Mouse (Mus musculus) right cerebral cortex, postnatal 25 days (tissue): Measurements from ENCODE around the gene Tsga10.
"Not testable (repeated sequence)": the region's sequence is repeated elsewhere in the genome, so short reads cannot be mapped to it uniquely, and the experiment has no call there.

Source experiments
- DNase-seq: peaks from one replicate; pipeline ENCODE4 v3.0.0; 2022

Gene Tsga10

DNA sequence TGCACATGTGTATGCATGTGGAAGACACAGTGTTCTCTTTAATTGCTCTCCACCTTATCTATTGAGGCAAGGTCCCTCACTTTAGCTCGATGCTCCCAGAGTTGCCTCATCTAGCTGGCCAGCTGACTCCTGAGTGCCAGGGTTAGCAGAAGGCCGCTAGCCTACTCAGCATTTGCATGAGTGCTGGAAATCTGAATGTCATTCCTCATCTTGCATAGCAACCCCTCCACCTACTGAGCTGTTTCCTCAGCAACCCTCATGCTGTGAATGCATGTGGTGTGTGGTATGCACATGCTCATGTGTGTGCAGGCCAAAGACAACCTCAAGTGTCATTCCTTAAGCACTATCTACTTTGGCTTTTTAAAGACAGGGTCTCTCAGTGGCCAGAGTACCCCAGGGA lies 15.5 kb downstream of the Tsga10 start:
- DNase-seq = no peak

DNA sequence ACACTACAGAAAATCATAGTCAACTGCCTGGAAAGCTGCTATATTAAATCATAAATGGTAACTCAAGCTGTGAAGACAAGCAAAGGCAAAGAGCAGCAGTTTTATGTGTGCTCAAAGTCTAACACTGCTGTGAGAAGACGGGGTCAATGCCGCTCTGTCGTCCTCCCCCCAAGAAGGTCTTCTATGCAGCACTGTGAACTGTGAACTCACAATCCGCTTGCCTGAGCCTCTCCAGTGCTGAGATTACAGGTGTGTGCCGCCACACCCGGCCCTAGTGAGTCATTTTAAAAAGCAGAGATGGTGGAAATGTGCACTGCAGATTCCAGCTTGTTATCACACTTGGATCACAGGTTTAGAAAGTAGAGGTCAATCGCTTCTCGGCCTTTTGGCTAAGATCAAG lies 19.4 kb downstream of the Tsga10 start:
- no peak for DNase-seq

DNA sequence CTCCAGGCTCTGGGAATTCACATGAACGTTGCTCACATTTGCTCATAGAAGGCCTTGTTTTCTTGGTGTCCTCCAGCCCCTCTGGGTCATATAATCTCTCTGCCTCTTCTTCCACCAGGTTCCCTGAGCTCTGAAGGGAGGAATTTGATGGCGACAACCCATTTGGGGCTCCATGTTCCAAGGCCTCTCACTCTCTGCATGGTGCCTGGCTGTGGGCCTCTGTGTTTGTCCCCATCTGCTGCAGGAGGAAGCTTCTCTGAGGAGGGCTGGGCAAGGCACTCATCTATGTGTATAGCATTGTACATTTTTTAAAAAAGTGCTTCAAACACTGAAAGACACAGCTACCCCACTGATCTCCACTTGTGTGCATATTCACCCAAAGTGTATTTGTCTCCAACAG lies 34.5 kb downstream of the Tsga10 start:
- DNase-seq = no peak

DNA sequence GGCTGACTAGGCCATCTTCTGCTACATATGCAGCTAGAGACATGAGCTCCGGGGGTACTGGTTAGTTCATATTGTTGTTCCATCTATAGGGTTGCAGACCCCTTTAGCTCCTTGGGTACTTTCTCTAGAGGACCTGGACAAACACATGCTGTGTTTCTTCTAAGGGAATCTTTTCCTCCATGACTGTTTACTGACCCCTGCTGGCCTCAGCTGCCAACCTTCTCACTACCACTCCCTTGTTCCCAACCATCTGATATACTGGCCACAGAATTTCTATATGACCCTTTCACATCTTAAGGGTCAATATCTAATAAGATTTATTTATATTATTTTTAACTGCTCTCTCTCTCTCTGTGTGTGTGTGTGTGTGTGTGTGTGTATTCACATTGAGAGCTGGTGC lies 63.9 kb downstream of the Tsga10 start:
- not testable (repeated sequence) for DNase-seq

DNA sequence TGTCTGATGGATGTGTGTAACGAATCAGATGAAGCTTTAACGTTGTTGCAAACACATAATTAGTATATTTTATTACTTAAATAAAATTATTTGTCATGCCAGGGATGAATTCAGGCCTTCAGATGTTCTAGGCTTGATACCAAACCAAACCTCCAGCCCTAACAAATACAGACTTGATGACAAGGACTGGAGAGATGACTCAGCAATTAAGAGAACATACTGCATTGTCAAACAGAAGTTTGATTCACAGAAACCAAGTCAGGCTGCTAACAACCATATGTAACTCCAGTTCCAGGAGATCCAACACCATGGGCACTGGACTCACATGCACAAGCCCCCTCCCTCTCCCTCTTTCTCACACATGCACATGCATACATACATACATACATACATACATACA lies 65.9 kb downstream of the Tsga10 start:
- DNase-seq = no peak

DNA sequence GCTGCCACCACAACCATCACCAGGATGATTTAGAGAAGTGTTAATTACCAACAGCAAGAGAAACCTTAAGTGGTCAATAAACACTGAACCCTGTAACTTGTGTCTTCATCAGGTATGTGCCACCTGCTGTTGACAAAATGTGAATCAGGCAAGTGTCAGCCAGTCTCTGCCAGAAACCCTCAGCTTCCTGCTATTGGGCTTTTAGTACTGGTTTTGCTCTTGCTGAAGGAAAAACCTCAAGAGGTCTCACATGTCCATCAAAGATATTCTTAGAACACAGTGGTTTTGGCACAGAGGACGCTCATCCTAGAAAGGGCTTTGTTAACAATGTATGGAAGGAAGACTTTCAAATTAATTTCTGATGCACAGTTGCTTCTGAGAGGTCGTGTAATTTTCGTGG lies 66.7 kb downstream of the Tsga10 start:
- DNase-seq = no peak

DNA sequence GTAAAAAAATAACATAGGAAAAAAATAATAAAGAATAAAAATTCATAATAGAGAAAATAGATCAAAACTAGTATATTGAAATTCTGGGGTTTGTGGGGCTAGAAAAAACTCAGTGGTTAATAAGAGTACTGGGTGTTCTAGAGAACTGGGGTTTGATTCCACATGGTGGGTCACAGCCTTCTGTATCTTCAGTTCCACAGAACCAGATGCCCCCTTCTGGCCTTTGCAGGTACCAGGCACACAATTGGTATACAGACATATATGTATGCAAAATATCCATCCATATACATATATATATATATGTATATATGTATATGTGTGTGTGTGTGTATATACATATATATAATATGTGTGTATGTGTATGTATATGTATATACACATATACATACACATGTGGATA lies 106.8 kb downstream of the Tsga10 start:
- no peak for DNase-seq

DNA sequence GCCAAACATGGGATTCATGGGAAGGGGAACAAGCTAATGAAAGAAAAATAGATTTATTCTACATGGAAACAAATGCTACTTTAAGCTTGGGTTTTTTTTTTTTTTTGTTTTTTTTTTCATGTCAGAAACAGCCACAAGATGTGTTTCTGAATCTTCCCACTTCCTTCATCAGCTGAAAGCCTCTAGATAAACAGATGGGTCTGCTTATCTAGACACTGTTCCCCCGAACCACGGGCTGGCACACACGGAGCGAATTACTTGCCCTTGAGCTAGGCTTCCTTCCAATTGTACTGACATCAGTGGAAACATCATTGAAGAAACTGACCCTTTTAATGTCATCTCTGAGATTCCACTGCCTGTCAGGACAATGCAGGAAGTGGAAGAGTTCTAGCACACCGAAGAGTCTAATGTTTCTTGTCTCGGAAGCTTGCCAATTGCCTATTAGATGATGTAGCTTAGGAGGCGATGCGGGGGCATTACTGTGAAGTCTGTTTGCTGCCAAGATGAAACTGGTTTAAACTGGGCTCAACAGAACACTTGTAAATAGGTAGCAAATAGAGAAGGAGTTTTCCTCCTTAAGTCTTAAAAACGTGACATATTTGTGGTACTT lies 121.5 kb downstream of the Tsga10 start:
- DNase-seq = peak; percentile 12

DNA sequence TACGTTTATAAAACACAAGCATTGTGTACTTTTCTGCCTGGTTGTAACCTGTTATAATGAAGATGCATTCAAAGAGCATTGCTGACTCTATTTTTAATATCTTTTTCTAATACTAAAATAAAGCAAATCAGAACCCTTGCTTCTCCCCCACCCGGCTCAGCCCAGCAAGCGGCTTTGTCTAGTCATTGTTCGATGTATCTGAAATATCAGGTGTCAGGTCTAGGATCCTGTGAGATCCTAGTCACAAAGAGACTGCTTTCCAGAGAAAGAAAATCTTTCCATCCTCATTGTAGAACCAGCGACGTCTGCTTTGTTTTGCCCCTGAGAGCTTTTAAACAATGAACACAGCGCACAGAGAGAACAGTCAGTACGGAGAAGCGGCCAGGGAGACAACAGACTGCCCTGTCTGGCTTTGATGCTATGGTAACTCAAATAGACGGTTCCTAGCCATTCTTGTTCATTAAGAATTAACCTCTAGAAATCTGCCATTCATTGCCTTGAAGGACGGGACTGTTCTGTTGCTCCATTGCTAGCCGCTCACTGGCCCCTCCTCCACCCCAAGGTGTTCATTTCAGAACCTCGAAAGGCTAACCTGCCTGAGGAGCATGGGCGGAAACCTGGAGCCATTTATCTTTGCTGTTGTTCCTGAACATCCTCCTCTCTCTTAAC lies 123.5 kb downstream of the Tsga10 start:
- DNase-seq = no peak

DNA sequence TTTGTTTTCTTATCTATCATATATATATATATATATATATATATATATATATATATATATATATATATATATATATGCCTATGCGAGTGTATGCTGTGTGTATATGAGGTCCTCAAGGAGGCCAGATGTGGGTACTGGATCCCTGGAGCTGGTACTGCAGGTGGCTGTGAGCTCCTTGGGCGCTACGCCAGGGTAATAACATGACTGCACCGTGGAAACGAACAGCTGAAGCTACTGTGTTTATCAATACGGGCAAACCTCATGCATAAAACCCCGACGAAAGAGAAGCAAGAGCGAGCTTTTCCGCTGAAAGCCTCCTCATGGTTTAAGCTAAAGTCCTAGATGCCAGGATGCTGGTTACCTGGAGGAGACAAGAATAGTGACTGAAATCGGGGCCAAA lies 124.1 kb downstream of the Tsga10 start:
- DNase-seq = no peak

DNA sequence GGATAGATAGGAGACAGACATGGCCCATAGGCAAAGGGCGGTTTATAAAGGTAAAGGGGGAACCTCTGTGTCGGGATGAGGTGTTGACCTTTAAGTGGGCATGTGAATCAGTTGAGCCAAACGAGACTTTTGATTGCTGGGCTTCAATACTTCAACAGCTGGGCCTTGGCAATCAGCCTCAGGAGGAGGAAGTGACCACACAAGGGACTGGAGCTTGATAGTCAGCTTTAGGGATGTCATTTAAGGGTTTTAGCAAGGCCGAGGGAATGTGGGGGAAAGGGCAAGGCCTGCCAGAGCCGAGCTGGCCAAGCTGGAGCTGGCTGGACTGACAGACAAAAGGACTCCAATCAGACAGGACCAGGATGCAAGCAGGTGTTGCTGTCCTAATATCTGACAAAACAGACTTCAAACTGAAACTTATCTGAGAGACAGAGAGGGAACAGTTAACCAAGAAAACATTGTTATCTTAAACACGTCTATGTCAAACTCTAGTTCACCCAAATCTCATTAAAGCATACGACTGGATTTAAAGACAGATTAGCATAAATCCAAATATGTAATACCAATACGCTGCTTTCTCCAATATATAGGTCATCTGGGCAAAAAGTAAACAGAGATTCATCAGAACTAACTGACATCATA lies 125.9 kb downstream of the Tsga10 start:
- DNase-seq = no peak

DNA sequence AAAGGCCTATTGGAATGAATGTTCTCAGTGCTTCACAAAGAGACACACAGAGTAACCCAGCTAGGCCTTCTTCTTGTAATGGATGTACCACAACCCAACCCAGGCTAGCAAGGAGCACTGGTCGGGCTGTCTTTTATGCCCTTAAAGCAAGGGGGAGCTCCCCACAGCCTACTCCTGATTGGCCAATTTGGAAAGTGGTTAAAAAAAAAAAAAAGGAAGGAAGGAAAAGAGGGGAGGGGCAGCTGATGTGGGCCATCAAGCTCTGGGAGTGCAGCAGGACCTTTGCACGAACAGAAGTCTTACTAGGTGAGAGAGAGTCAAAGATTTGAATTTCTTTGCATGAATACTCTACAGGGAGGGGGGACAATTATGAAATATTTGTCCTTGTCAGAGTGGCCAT lies 127.3 kb downstream of the Tsga10 start:
- no peak for DNase-seq

DNA sequence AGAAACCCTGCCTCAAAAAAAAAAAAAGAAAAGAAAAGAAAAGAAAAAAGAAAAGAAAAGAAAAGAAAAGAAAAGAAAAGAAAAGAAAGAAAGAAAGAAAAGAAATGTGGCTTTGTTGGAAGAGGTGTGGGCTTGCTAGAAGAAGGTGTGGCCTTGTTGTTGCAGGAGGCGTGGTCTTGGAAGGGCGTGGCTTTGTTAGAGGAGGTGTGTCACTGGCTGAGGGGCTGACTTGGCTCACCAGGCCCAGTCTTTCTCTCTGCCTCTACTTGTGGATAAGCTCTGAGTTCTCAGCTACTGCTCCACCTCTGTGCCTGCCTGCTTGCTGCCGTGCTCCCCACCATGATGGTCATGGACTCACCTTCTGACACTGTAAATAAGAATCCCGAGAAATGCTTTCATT lies 129.2 kb downstream of the Tsga10 start:
- no peak for DNase-seq

DNA sequence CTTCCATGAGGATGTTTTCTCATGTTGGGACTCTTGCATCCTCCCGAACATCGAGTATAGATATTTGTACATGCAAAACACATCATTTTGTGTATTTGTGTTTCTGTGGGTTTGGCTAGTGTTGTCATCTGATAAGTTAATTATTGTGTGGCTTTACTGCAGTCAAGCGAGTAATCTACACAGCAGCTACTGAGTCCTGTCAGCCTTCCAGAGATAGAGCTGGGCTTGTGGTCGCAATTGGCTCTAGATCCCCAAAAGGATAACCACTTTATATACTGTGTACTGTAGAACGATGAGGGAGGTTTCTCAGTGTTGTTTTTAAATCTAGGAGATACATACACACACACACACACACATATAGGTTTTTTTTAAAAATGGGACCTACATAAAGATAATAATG lies 130.3 kb downstream of the Tsga10 start:
- DNase-seq = no peak

DNA sequence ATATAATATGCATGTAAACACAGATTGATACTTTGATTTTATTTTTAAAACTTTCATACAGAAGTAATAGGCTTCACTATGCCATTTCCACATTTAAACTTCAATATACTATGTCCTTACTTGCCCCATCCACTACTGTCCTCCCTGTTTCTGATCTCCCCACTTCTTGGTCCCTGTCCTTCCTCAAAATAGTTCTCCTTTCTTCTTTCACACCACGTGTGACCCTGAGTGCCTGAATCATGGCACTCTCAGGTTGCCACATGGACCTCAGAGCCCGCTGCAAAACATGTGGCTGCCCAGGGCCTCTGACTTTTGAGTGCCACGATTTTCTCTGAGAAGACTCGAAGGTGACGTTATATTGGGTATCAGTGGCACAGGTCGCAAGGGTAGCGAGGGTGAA lies 131.4 kb downstream of the Tsga10 start:
- DNase-seq = no peak

DNA sequence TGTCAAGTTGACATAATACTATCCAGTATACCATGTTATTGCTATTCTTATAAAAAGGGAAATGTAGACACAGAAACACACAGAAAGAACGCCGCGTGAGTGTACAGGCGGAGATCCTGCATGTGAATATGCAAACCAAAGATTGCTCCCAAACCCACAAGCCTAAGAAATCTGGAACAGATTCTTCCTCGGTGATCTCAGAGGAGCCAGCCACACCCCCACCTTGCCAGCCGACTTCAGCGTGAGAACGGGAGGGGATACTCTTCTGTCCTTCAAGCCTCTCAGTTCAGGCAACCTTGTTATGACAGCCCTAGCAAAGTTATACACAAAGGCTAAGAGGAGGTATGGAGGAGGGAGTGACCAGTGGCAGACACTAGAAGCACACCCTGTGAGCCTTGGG lies 136.9 kb downstream of the Tsga10 start:
- no peak for DNase-seq

DNA sequence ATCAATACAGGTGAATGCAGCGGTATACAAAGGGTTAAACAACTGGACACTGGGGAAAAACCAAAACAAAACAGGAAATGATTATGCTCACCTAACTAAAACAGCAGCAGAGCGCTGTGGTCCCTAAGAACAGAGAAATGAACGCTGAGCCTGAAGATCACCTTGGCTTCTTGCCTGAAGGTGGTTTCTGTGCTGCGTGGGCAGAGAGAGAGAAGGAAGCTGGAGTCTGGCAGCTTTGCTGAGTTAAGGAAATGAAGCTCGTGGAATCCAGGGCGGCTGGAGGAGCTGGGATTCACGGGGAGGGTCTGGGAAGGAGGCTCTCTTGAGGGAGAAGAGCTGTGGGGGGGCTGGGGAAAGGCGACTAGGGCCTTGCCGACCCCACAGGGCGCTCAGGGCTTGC lies 138.2 kb downstream of the Tsga10 start:
- peak; percentile 51 for DNase-seq

DNA sequence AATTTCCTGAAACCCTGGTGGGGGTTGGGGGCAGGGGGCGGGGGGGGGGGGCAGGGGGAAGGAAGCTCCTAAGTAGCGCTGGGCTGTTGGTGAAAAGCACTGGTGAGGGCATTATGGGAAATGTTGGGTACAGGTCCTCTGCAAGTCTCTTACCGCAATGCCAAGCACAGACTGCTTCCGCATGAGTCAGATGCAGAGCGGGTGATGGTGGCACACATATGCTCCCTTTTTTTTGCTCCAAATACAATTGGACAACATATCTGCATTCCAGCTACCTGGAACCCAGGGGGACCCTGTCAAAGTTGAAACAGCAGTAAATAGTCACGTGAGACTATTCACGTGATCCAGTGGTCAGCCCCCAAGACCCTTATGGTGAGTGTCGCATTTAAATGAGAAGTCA lies 139.0 kb downstream of the Tsga10 start:
- peak; percentile 56 for DNase-seq

DNA sequence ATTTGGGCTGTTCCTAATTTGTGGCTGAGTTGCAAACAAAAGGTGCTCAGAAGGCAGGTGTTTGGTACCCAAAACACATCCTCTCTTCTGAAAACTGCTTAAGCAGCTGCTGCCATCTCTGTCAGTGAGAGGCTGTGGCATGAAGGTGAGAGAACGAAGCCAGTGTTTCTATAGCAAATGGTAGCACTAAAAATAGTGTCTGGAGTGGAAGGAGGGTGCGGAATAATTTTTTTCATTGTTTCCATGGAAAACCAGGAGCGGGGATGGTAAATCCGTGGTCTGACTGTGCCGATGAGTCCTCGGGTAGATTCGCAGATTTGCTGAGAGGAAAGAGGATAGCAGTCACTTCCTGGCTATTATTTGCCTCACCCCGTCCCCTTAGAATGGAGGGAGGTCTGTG lies 139.8 kb downstream of the Tsga10 start:
- DNase-seq = peak; percentile 45

DNA sequence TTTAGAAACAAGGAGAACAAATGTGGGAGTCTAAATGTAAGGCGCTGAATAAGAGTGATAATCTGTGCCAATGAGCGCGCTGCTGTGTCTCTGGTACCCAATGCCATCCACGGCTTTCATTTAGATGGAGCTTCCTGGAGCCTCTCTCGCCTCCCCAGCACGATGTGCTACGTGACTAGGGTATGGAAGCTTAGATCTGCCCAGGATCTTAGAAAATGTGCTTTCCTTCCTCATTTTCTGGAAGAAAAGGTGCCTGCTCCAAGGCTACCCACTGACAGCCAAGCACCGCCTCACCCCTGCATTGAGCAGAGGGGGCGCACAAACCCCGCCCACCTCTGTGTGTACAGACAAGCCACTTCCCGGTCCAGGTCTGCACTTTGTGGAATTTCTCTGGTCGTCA lies 140.3 kb downstream of the Tsga10 start:
- DNase-seq = peak; percentile 74

DNA sequence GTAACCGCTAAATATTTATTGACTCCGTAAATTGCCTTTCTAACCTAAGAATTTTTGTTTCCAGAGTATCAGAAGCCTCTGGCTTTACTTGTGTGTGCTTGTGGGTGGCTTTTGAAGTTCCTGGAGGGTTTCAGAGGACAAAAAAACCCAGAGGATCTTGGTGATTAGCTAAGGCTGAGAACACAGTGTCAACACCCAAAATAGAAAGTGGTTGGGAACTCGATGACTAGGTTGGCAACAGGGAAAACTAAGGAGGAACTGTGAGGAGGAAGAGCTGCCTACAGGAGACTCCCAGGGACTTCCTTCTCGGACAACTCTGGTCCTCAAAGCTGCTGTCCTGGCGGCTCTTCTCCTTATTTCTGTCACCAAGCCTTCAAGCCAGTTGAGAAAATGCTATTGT lies 145.1 kb downstream of the Tsga10 start:
- DNase-seq = no peak

DNA sequence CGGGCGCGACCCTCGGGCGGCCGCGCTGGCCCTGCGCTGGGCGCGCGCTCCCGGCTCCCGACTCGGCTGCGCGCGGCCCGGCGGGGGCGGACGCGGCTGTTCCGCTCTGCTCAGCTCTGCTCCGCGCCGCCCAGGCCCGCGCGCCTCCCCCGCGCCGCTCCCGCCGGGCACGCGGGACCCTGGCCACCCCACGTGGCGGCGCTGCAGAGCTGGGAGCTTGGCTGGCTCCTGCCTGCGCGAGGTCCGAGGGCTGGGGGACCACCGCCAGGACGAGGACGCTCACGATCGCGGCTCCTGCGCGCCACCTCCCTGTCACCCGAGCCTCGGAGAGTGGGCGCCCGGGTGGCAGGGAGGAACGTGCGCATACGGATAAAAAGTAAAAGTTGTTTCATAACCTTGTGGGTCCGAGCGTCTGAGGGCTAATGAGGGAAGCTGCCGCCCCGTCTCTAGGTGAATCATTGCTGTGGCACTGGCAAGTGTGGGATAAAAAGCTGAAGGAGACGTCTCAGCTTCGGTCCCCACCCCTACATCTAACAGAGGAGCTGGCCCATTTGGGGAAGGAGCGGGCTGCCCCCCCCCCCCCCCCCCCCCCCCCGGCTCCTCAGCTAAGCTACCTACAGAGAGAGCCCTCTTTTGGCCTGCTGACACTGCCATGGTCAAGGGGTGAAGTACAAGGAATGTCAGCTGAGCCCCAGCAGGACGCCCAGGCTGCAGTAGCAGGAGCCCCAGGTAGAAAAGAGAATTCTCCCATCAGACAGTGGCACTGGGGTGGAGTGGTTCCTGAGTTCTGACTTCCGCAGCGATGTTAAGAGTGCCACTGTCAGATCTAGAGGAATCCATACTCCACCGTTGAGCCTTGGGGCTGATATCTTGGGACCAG lies 146.2 kb downstream of the Tsga10 start, which contains the start of gene 2010300C02Rik:
Gene 2010300C02Rik, minus strand, starts transcription at position 325 of the 880 bp plus-strand sequence.
- DNase-seq = peak; percentile 85

DNA sequence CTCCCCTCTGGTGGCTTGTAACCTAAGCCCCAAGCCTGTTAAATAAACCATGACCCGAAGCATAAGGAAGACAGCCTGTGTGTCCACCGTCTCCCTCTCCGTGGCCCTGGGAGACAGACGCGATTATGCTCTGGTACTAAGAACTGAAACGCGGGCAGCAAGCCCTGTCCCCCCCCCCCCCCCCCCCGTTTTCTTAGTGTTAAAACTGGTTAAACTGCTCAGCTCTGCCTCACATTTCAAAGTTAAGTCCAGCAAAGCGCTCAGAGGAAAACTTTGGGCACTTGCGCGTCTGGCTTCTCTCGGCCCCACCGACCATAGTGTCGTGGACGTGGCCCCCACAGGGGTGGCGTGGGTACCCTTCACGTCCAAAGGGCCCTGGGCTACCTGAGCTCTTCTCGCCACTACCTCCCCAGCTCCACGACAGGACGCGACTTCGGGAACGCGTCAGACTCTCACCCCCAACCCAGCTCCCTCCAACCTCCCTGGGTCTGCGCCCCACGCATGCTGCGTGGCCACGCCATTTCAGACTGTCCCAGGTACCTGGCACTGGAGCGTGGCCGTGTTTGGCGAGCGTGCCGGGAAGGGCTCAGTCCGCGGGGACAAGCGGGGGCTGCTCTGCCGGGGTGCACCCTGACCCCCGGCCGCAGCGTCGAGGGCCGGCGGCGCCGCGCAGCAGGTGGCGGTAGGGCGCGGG lies 147.1 kb downstream of the Tsga10 start:
- peak; percentile 47 for DNase-seq
